Mouse (Mus musculus) urinary bladder, postnatal 0 days (tissue): ENCODE measurements around the gene Rhox12. TPM values are rescaled to one million over a fixed set of nuclear protein-coding genes. Genes with fewer than 3 reads are reported as not detected.

Experiments used
- polyA plus RNA-seq: library from polyadenylated mRNA; unstranded; fragments of >200 nt; fragmentation: Nextera tagmentation; extraction: Ambion mirVana; gene quantifications from 2 replicates; pipeline ENCODE4 v1.2.1, GENCODE M21; 2015

The Rhox12 gene
- polyA plus RNA-seq, result not detected in 2 replicates

GRCm38 (mm10) chrX:38110807-38111206 is at the start of gene Rhox12:
TSS of gene Rhox12 (minus strand) at chrX:38110907.

GRCm38 (mm10) chrX:38120982-38121381 is 10.3 kb upstream of the Rhox12 start, which contains the start of gene Rhox13:
TSS of gene Rhox13 (plus strand) at chrX:38121219.

GRCm38 (mm10) chrX:38085041-38085440 is 25.7 kb downstream of the Rhox12 start, which contains the start of gene Rhox11:
TSS of gene Rhox11 (minus strand) at chrX:38085141.

GRCm38 (mm10) chrX:38066175-38066574 is 44.5 kb downstream of the Rhox12 start, which contains the start of gene Rhox10:
TSS of gene Rhox10 (plus strand) at chrX:38066475.

Other genes starting within 250 kb of the Rhox12 start
- gene Rhox8, start 232.0 kb downstream of the Rhox12 start, polyA plus RNA-seq, result 0.96 and 1.3 TPM in 2 replicates
- 0.17 and 0.41 TPM in 2 replicates for gene Rhox7b, start 213.7 kb downstream of the Rhox12 start, polyA plus RNA-seq
- gene Rhox9, start 209.1 kb downstream of the Rhox12 start, polyA plus RNA-seq, result not detected in 2 replicates
- gene Btg1-ps1, start 92.1 kb downstream of the Rhox12 start, polyA plus RNA-seq, result not detected in 2 replicates
- not detected in 2 replicates for gene Btg1-ps2, start 67.8 kb downstream of the Rhox12 start, polyA plus RNA-seq
- not detected in 2 replicates for gene Rhox10, start 44.4 kb downstream of the Rhox12 start, polyA plus RNA-seq
- gene Rhox11, start 25.8 kb downstream of the Rhox12 start, polyA plus RNA-seq, result not detected in 2 replicates
- not detected in 2 replicates for gene Rhox13, start 10.3 kb upstream of the Rhox12 start, polyA plus RNA-seq
- gene Zbtb33, start 78.9 kb upstream of the Rhox12 start, polyA plus RNA-seq, result 1.4 TPM in 2 replicates
- gene Tmem255a, start 141.5 kb upstream of the Rhox12 start, polyA plus RNA-seq, result 13.2 and 13.5 TPM in 2 replicates
- gene Atp1b4, start 205.3 kb upstream of the Rhox12 start, polyA plus RNA-seq, result 0.06 TPM in 1 of 2 replicates, not detected in the other